Mouse (Mus musculus): ENCODE data around the gene Rae1.

Rae1 gene

DNA sequence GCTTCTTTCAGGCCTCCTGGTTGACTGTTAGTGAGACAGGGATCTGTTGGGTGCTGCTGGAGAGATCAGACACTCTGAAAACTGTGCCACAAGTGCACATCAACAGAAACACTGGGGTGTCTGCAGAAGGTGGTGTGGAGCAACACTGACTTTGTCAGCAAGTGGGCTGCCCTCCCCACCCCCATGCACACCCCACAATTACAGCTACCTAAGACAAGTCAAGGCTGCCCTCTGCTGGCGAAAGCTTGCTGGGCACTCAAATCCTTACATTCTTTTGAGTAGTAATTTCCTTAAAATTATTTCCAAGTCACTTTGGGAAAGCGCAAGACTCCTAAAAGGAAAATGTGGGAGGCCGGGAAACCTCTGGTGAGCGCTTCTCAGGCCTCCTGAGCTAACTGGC is 3.7 kb upstream of the Rae1 start:
- peak; percentile 80 for DNase-seq (ENCODE audit: low spot score)

DNA sequence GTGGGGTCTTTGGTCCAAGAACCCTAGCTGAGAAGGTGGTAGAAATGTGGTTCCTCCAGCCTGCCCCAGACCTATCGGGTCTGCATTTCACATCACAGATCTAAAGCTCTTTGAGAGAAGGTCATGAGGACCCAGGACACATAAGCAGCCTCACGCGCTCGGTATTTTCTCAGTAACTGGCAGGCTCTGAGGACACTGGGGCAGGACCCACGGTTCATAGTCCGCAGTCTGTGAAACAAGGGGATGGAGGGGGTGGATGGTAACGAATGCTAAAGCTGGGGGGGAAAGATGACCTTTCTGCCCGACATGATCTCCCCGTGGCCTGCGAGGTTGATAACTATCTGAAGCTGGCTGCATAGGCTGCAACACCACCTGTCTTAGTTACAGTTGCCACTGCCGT is 2.2 kb upstream of the Rae1 start:
- DNase-seq (ENCODE audit: low spot score), result no peak

DNA sequence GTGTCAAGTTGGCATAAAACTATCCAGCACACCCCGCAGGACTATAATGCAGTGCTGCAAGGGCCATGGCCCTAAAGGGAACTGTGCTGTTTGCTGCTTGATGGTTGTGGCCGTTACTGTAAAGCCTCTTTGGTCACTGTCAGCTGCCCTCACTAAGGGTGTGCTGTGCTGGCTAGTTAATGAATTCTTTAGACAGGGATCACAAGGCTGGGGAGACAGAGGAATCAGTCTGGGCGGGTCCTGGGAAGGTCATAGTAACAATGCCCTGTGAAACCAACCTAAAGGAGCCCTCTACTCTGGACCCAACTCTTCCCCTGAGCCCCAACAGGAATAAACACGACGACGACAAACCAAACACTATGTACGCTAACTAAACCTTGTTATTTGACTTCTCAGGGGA is 1.4 kb upstream of the Rae1 start:
- no peak for DNase-seq (ENCODE audit: low spot score)

- peak; percentile 86 for DNase-seq (ENCODE audit: low spot score)
Measured at GRCm38 (mm10) chr2:173000285-173000652, 352 bp downstream of the Rae1 start.

DNA sequence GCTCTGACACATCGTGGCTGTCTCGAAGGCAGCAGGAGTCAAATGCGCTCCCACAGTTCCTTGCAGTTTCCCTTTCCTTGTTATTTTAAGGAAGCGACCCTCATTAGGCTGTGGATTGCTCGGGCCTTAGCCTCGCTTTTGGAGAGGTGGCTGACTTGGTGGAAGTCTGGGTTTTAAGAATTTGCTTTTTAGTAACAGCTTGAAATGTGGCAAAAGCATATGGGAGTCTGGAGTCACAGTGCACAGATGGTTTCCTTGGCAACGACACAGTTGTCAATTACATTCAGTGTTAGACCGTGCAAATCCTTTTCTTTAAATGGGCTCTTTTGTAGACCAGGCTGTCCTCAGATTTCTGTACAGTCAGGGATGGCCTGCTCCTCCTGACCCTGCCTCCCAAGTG is 1.0 kb downstream of the Rae1 start:
- peak; percentile 36 for DNase-seq (ENCODE audit: low spot score)

DNA sequence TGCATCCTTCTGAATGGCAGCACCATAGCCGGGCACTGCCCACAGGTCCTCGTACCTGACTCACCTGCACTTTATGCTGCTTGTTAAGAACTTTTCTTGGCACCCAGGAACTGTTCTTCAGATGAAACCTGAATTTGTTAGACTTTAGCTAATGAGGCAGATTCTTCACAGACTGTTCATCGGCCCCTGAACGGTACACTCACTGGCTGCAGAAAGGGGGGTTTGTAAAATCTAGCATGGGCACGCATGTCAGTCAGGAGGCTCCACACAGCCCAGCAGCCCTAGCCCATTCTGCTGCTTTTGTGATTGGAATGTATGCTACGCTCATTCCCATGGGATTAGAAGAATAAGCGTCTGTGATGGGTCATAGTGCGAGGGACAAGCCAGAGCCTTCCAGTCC is 3.8 kb downstream of the Rae1 start:
- no peak for DNase-seq (ENCODE audit: low spot score)

DNA sequence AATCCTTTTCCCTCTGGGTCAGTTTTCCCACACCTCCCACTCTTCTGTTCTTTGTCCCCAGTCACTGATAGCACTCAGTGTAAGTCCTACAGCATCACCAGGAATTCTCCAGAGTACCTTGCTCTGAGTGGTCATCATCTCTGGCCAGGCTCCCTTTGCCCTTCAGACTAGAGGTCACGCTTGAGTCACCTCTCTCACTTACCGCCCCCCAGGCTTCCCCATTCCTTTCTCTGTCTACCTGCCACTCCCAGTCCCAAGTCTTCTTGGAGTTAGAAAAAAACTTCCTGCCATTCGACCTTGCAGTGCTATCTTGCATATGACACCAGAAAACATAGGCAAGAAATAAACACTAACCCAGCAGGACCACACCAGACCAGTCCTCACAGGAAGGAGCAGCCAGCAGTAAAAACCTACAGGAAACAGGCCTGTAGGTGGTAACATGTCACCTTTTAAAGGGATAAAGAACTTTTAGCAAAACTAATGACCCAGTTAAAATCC is 10.4 kb downstream of the Rae1 start:
- DNase-seq (ENCODE audit: low spot score), result no peak

DNA sequence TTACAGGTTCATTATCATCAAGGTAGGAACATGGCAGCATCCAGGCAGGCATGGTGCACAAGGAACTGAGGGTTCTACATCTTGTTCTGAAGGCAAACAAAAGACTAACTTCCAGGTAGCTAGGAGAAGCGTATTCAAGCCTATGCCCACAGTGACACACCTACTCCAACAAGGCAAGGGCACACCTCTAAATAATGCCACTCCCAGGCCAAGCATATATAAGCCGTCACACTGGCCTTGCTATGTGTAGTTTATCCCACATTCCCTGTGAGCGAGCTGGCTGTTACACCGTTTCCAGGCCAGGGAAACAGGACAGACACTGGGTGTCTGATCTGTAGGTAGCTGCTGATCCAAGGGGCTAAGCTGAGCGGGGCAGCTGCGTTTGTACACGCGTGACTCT is 11.5 kb downstream of the Rae1 start:
- DNase-seq (ENCODE audit: low spot score), result no peak

DNA sequence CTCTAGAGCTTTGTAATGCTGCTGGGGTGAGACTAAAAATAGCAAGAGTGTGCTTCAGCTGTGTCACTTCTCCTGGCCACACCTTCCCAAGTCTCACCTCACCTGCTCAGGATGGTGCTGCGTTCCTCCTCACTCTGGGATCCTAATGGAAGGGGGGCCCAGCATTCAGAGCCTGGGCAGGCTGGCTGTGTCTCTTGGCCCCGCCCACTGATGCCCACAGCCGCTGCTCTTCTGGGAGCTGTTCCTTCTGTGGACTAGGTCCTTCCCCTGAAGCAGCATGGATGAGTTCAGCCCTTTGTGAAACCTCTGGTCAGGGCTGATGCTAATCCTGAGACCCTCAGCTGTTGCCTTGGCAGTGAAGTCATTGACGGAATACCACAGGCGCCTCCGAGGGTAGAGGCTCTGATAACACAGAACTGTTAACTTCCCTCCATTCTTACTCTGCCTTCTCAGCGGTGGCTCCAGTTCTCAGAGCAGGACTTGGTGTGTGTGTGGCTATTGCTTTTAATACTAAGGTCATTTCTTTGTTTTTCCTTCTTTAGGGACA is 14.9 kb downstream of the Rae1 start:
- no peak for DNase-seq (ENCODE audit: low spot score)

DNA sequence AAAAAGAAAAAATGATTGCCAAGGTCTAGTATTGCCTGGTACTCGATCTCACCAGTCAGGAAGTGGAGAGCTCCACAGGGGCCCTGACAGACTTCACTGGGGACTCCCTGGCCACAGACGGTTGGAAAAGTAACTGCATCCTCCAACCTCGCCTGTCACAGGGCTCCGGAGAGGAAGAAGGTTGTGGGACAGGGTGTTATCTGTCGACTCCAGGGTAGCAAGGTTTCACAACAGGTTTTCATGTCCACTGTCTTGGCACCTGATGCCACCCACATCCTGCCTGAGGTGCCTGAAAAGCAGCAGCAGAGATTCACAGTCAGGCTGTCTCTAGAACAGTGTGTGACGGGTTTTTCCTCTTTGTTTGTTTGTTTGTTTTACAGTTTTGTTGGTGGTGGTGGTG is 18.0 kb downstream of the Rae1 start:
- DNase-seq (ENCODE audit: low spot score), result no peak

GRCm38 (mm10) chr2:173018618-173019017 is 18.7 kb downstream of the Rae1 start:
- peak; percentile 66 for DNase-seq (ENCODE audit: low spot score)

GRCm38 (mm10) chr2:173019322-173019721 is 19.4 kb downstream of the Rae1 start:
- DNase-seq (ENCODE audit: low spot score), result no peak

- no peak for DNase-seq (ENCODE audit: low spot score)
Measured at GRCm38 (mm10) chr2:173019790-173020189, 19.9 kb downstream of the Rae1 start.

GRCm38 (mm10) chr2:173020430-173020829 is 20.5 kb downstream of the Rae1 start, which contains the start of gene Rbm38:
Gene Rbm38 (plus strand): TSS chr2:173020498.
- DNase-seq (ENCODE audit: low spot score), result no peak

DNA sequence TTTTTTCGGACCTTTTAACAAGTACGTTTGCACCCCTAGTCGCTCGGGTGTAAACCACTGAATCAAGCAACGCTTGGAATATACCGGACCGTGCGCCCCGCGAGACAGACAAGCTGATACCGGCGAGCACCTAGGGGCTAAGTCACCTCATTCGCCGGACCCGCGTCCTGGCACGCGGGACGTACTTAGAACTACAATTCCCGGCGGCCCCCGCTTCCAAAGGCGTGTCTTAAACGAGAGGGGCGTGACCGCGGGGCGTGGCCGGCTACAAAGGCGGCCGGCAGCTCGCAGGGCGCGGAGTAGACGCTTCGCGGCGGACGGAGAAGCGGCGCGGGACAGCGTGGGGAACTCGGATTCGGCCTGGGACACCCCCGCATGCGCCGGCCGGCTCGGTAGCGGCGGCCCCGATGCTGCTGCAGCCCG is 21.7 kb downstream of the Rae1 start:
- DNase-seq (ENCODE audit: low spot score), result peak; percentile 93

- DNase-seq (ENCODE audit: low spot score), result peak; percentile 47
Measured at GRCm38 (mm10) chr2:173022056-173022681, 22.3 kb downstream of the Rae1 start.

DNA sequence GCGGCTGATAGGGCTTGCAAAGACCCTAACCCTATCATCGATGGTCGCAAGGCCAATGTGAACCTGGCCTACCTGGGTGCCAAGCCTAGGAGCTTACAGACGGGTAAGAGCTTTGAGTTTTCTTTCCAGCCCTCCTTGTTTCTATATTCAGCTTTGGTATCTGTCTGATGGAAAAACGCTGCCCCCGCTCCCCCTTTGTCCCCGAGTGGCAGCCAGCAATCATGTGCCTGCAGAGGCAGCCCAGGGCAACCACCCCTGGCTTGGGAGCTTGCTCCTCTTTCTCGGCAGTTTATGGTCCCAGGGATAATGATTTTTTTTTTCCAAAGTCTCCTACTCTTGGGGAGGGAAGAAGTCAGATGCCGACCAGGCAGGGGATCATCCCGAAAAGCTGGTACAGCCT is 22.9 kb downstream of the Rae1 start:
- no peak for DNase-seq (ENCODE audit: low spot score)

GRCm38 (mm10) chr2:173023371-173023851 is 23.5 kb downstream of the Rae1 start:
- no peak for DNase-seq (ENCODE audit: low spot score)

DNA sequence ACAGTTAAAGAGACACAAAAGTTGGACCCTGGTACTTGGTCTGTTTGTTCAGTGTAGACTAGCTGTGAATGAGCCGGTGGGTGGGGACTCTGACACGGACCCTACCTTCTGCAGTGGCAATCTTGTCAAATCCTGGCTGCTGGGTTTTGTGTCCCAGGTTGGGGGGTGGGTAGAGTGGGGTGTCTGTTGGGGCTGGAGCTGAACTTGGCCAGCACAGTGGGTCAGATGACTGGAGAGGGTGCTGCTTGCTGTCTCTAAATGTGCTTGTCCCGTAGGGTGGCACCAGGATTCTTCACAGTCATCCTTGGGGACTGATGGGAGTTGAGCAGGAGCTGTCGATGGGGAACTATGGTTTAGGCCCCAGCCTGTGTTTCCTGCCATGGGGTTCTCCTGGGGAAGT is 24.0 kb downstream of the Rae1 start:
- no peak for DNase-seq (ENCODE audit: low spot score)

DNA sequence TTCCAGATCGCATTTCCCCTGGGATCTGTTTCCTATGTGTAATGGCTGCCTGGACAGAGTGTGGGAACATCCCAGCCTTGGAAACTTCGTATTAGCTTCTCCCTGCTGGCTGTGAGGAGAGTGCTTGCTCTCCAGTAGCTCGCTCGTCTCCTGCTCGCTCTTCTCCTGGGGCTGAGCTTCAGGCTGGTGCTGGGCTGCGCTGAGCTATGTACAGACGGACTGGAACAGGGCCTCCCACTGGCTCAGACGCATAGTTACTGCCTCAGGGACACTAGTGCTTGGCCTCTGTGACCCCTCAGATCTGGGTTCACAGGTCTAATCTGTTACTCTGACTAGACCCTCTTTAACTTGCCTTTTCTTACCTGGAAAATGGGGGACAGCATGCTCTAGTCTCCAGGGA is 24.5 kb downstream of the Rae1 start:
- DNase-seq (ENCODE audit: low spot score), result no peak

- DNase-seq (ENCODE audit: low spot score), result peak; percentile 60
Measured at GRCm38 (mm10) chr2:173024938-173025337, 25.0 kb downstream of the Rae1 start.

DNA sequence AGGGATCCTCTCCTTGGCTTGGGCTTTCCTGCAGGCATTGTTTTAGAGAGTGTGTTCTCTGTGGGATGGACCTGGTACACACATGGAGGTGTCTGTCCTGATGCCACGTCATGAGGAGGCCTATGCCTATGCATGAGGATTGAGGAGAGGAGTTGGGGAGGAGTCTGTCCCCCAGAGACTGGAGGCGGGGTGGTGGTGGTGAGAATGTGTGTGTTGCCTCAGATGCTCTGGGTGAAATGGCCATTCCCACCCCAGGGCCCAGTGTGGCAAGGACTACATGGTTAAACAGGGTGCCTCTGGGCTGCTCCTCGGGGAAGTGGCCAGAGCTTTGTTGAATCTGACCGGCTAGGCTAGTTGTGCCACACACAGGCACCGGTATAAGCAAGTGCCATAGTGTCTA is 26.4 kb downstream of the Rae1 start:
- DNase-seq (ENCODE audit: low spot score), result no peak

DNA sequence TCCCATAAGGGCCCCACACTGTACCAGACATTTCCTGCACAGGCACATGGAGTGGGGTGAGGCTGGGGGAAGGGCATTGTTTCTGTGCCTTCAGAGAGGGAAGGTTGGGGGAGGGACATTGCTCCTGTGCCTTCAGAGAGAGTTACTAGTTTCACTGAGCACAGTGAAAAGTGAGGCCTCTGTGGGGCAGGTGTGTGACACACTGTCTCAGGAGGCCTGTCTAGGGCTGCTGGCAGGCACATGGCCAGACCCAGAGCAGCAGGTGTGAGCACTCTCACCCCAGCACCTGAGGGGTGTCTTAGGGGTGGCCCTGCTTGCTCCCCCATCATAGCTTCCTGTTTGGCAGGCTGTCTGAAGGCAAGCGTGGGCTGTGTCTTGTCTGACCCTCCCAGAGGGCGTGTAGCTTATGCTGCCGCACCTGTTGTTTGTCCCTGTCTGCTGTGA is 26.8 kb downstream of the Rae1 start:
- DNase-seq (ENCODE audit: low spot score), result no peak
